Mouse (Mus musculus) left cerebral cortex, postnatal 14 days (tissue): ENCODE measurements around the gene Gfra1. TPM values are rescaled to one million over a fixed set of nuclear protein-coding genes. Genes with fewer than 3 reads are reported as not detected.

ENCODE experiments used
- DNase-seq, 2 experiments: peaks; one replicate each; pipeline ENCODE4 v3.0.0; 2021 to 2022; ENCODE audit warnings: low spot score in 2 of 2, mixed read lengths in 1 of 2
- intact Hi-C: fragments of 180-260 bp; cut with DNase I; formaldehyde crosslinking; loops from one replicate; pipeline ENCODE4 v1.15.1; 2025
- total RNA-seq, 2 experiments: library from RNA; stranded (reverse); gene quantifications; 2 replicates each; pipeline ENCODE4 v1.2.3; 2021

Gene Gfra1
- total RNA-seq, 2 experiments from 2014 or later, result 29.3 to 31.9 TPM

GRCm38 (mm10) chr19:58345137-58345536 is 110.6 kb downstream of the Gfra1 start:
- intact Hi-C loops, result no loop called here

GRCm38 (mm10) chr19:58341351-58341750 is 114.4 kb downstream of the Gfra1 start:
- intact Hi-C loops, result no loop called here
- DNase-seq, result no peak

More at GRCm38 (mm10) chr19:58345137-58345536, 110.6 kb downstream of the Gfra1 start:
- DNase-seq, result no peak

- intact Hi-C loops, result no loop called here
- DNase-seq, result no peak
Measured at GRCm38 (mm10) chr19:58340221-58340620, 115.5 kb downstream of the Gfra1 start.

- DNase-seq, result no peak
- intact Hi-C loops, result no loop called here
Measured at GRCm38 (mm10) chr19:58336802-58337201, 118.9 kb downstream of the Gfra1 start.

GRCm38 (mm10) chr19:58335585-58336530 is 119.9 kb downstream of the Gfra1 start:
- DNase-seq, result no peak
- intact Hi-C loops, result no loop called here

- DNase-seq, result peak in 1 of 2 experiments; percentile 11
- intact Hi-C loops, result no loop called here
Measured at GRCm38 (mm10) chr19:58329305-58329704, 126.4 kb downstream of the Gfra1 start.

- intact Hi-C loops, result no loop called here
- DNase-seq, result no peak
Measured at GRCm38 (mm10) chr19:58328014-58328413, 127.7 kb downstream of the Gfra1 start.

- intact Hi-C loops, result no loop called here
- DNase-seq, result peak in 1 of 2 experiments; percentile 9
Measured at GRCm38 (mm10) chr19:58316474-58316873, 139.2 kb downstream of the Gfra1 start.

- no peak for DNase-seq
- intact Hi-C loops, result no loop called here
Measured at GRCm38 (mm10) chr19:58315681-58316080, 140.0 kb downstream of the Gfra1 start.

GRCm38 (mm10) chr19:58314631-58315030 is 141.1 kb downstream of the Gfra1 start:
- DNase-seq, result no peak
- intact Hi-C loops, result no loop called here

GRCm38 (mm10) chr19:58313785-58314184 is 141.9 kb downstream of the Gfra1 start:
- no peak for DNase-seq
- intact Hi-C loops, result no loop called here

GRCm38 (mm10) chr19:58312492-58312891 is 143.2 kb downstream of the Gfra1 start:
- no peak for DNase-seq
- intact Hi-C loops, result no loop called here

- no peak for DNase-seq
- intact Hi-C loops, result no loop called here
Measured at GRCm38 (mm10) chr19:58310334-58311315, 145.1 kb downstream of the Gfra1 start.

- intact Hi-C loops, result no loop called here
- DNase-seq, result no peak
Measured at GRCm38 (mm10) chr19:58309620-58310275, 146.0 kb downstream of the Gfra1 start.

- DNase-seq, result no peak
Measured at GRCm38 (mm10) chr19:58301105-58301504, 154.6 kb downstream of the Gfra1 start.

GRCm38 (mm10) chr19:58297926-58298325 is 157.8 kb downstream of the Gfra1 start:
- intact Hi-C loops, result no loop called here
- peak in 1 of 2 experiments; percentile 22 for DNase-seq

More at GRCm38 (mm10) chr19:58301105-58301504, 154.6 kb downstream of the Gfra1 start:
- intact Hi-C loops, result no loop called here

- intact Hi-C loops, result no loop called here
- DNase-seq, result no peak
Measured at GRCm38 (mm10) chr19:58296842-58297190, 158.9 kb downstream of the Gfra1 start.

GRCm38 (mm10) chr19:58295986-58296841 is 159.5 kb downstream of the Gfra1 start:
- peak; percentile 26 to 66 for DNase-seq
- intact Hi-C loops, result no loop called here
